Mouse (Mus musculus) spleen, adult 2 months (tissue): ENCODE measurements around the gene Nosip.

ENCODE experiments used
- CTCF ChIP-seq: fragments of 200-500 bp; IDR thresholded peaks from 2 replicates; pipeline ENCODE4 v1.5.1; 2011; ENCODE audit warnings: mild to moderate bottlenecking, inconsistent platforms; ENCODE audit not compliant: insufficient read depth, insufficient read length, insufficient replicate concordance; ENCODE audit errors: extremely low read depth
- POLR2A ChIP-seq: fragments of 200-500 bp; IDR thresholded peaks from 2 replicates; pipeline ENCODE4 v1.6.1; 2011; ENCODE audit warnings: low read depth, low read length, inconsistent platforms

DNA sequence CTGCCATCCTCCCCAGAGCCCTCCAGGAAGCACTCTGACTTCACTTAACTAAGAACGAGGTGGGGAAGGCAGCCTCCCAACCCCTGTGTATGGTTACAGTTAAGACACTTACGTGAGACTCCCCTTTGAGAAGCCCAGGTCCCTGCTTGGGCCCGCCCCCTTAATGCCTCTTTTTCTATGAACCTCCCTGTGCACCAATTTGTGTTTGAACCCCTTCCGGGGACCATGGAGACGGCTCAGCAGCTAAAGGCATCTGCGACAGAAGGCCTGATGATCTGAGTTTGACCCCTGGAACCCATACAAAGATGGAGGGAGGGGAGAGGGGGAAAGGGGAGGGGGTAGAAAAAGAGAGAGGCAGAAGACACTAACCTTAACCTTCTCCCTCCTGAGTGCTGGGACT lies 44.2 kb downstream of the Nosip start:
- TF ChIP-seq POLR2A (no peak), CTCF (no peak)
